Mouse (Mus musculus): ENCODE measurements at regions not wholly inside any gene's neighbourhood (a gene's known extent, or its start where the extent isn't known, plus 50 kb on each side); places are given as distances from the start of the nearest gene placed in this dataset.

DNA sequence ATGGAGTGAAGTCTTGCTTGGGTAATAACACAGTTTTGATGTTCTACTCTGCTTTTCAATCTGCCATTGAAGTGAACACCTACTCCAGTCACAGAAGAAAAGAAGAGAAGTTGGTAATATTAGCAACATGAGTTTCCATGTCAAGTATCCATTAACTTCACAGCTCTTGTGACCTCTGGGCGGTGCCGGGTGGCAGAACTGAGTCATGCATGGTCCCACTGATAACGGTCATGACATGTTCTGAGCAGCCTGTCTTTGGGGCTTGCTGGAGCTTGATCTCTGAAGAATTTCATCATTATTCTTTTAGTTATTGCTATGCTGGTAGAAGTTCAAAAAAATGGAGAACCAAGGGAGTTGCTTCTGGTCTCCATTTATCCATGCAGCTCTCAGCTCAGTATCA lies 215.1 kb upstream of the Ptger4 start:
- TF ChIP-seq CTCF (IDR thresholded peaks at IDR 0.05; ENCODE audit: low read depth) (no peak), EP300 (IDR thresholded peaks at IDR 0.05; ENCODE audit: low read depth) (peak; percentile 69)

Data from liver, postnatal 0 days (tissue).